Mouse (Mus musculus) spleen, adult 2 months (tissue): ENCODE measurements around the gene Wfdc18.

ENCODE experiments used
- CTCF ChIP-seq: fragments of 200-500 bp; IDR thresholded peaks from 2 replicates; pipeline ENCODE4 v1.5.1; 2011; ENCODE audit warnings: mild to moderate bottlenecking, inconsistent platforms; ENCODE audit not compliant: insufficient read depth, insufficient read length, insufficient replicate concordance; ENCODE audit errors: extremely low read depth
- POLR2A ChIP-seq: fragments of 200-500 bp; IDR thresholded peaks from 2 replicates; pipeline ENCODE4 v1.6.1; 2011; ENCODE audit warnings: low read depth, low read length, inconsistent platforms

DNA sequence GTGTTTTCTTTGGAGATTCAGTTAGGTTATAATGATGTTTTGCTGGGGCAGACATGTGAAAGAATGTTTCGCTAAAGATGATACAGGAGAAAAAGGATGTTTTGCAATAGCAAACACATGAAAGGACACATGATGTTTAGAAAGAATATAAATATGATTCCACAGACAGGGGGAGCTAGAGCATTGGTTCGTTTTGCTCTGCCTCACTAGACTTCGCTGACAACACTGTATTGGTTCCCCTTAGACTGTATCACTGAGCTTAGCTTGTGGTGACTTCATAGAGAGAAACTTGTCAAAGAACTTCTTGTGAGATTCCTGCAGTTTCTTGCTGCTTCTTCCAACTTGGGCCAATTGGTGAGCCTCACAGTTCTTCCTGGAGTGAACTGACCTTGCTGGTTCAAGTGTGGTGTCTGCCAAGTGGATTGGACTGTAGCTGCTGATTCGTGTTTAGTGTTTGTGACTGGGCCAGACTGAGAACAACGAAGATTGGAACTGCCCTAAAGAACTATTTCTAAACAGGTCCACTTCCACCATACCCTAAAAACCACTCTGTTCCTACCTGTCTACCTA lies 24.3 kb downstream of the Wfdc18 start:
- TF ChIP-seq CTCF (peak; percentile 13; the same call in 1 of the 2 replicates), POLR2A (no peak)
